Mouse (Mus musculus) stomach, postnatal 0 days (tissue): ENCODE measurements at regions not wholly inside any gene's neighbourhood (a gene's known extent, or its start where the extent isn't known, plus 50 kb on each side); places are given as distances from the start of the nearest gene placed in this dataset.

Experiments used
- CTCF ChIP-seq: IDR thresholded peaks from 2 replicates; pipeline ENCODE4 v1.5.1; 2016; ENCODE audit warnings: antibody characterized with exemption, low read depth, mild to moderate bottlenecking, moderate library complexity
- EP300 ChIP-seq: optimal IDR thresholded peaks from 2 replicates; pipeline ENCODE3; 2016; ENCODE audit warnings: antibody characterized with exemption

GRCm38 (mm10) chr3:110599175-110599853 lies 348.5 kb upstream of the Prmt6 start:
- TF ChIP-seq CTCF (no peak), EP300 (no peak)
